Mouse (Mus musculus) forebrain, embryonic 11.5 days (tissue): Measurements from ENCODE around the gene Mras. TPM values are rescaled to one million over a fixed set of nuclear protein-coding genes. Genes with fewer than 3 reads are reported as not detected.

Experiments used
- ATAC-seq: fragments of 200-750 bp; cut with Nextera tagmentation; replicated peaks from 2 replicates; pipeline ENCODE4 v1.8.0; 2017; ENCODE audit warnings: moderate TSS enrichment; ENCODE audit not compliant: low FRiP score
- DNase-seq: peaks from one replicate; pipeline ENCODE4 v3.0.0-alpha.2; 2017; ENCODE audit warnings: low spot score
- H3K27ac ChIP-seq: fragments of 300-500 bp; sonication (generic); 2 replicates; pipeline ENCODE4 v1.5.1; 2014; ENCODE audit warnings: low read depth, low read length
- H3K27me3 ChIP-seq: fragments of 300-500 bp; sonication (generic); 2 replicates; pipeline ENCODE4 v1.6.1; 2014; ENCODE audit warnings: mild to moderate bottlenecking, low read length, mixed read lengths; ENCODE audit not compliant: control insufficient read depth, insufficient read depth
- H3K36me3 ChIP-seq: fragments of 300-500 bp; sonication (generic); 2 replicates; pipeline ENCODE4 v1.6.1; 2014; ENCODE audit warnings: mild to moderate bottlenecking, low read length, moderate library complexity, mixed read lengths; ENCODE audit not compliant: control insufficient read depth, insufficient read depth
- H3K4me1 ChIP-seq: fragments of 300-500 bp; sonication (generic); replicated peaks from 2 replicates; pipeline ENCODE4 v1.6.1; 2014; ENCODE audit warnings: low read length, mixed read lengths; ENCODE audit not compliant: control insufficient read depth, insufficient read depth
- H3K4me2 ChIP-seq: fragments of 300-500 bp; sonication (generic); 2 replicates; pipeline ENCODE4 v1.6.1; 2014; ENCODE audit warnings: low read depth, mild to moderate bottlenecking, low read length, moderate library complexity, mixed read lengths; ENCODE audit not compliant: severe bottlenecking
- H3K4me3 ChIP-seq: fragments of 300-500 bp; sonication (generic); 2 replicates; pipeline ENCODE4 v1.5.1; 2014; ENCODE audit warnings: low read depth, low read length
- H3K9ac ChIP-seq: fragments of 300-500 bp; sonication (generic); 2 replicates; pipeline ENCODE4 v1.6.1; 2014; ENCODE audit warnings: low read length
- H3K9me3 ChIP-seq: fragments of 300-500 bp; sonication (generic); 2 replicates; pipeline ENCODE4 v1.6.1; 2016; ENCODE audit warnings: low read length, mixed read lengths; ENCODE audit not compliant: control insufficient read depth
- WGBS: fragments of 180-500 bp; shearing (Covaris S2); extraction: QIAGEN DNeasy Blood & Tissue Kit; methylation state at CpG from one replicate; pipeline ENCODE4 v1.1.7; 2014; 5-methylcytosine and 5-hydroxymethylcytosine counted together
- polyA plus RNA-seq: library from polyadenylated mRNA; unstranded; fragments of >200 nt; fragmentation: Nextera tagmentation; extraction: Ambion mirVana; gene quantifications from 2 replicates; pipeline ENCODE4 v1.2.1, GENCODE M21; 2014

Mras gene
- polyA plus RNA-seq, 1 experiment from 2014 or later: 16.8 TPM

DNA sequence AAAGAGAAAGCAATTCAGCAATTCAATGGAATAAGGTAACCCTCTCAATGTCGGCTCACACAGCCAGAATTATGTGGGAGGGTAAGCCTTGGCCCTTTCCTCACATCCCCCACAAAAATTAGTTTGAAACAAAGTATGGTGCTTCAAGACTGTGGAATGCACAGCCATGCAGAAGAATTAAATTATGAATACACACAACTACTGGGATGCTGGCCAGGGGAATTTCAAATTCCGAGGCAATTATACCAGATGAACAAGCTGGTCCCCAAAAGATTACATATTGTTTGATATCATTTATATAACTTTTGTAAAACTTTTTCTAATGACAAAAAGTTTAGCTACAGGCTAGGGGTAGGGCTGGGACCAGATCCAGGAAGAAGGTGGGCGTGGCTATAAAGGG is 10.1 kb upstream of the Mras start:
- H3K4me1 ChIP-seq: no peaks in the 10 kb centered on the region
- ATAC-seq: no peak
- DNase-seq: no peak
- H3K9ac ChIP-seq: no peak overlapping the region
- H3K9me3 ChIP-seq: no peaks in the 10 kb centered on the region
- WGBS: 74% methylated on average over 3 of the region's 3 CpGs
- H3K27me3 ChIP-seq: no peaks in the 10 kb centered on the region
- H3K36me3 ChIP-seq: no peaks in the 10 kb centered on the region
- no peak overlapping the region for H3K4me3 ChIP-seq
- H3K27ac ChIP-seq: no peak overlapping the region
- H3K4me2 ChIP-seq: no peak overlapping the region

DNA sequence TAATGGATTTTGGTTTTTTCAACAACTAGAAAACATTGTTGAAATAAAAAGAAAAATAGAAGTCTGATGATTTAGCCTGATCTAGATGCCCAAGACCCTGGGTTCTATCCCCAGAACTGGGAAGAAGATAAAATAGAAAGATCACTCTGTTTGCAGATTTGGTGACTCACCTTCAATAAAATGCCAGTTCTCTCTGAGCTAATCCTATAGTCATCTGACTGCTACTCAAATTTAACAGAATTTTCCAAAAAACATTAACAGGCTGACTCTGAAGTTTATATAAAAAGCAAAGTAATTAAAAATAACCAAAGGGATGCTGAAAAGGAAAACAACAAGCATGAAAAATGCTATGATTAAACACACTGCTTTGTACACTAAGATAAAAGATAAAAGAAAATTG is 9.1 kb upstream of the Mras start:
- H3K4me2 ChIP-seq: no peak overlapping the region
- no peaks in the 10 kb centered on the region for H3K36me3 ChIP-seq
- no peaks in the 10 kb centered on the region for H3K9me3 ChIP-seq
- no peak overlapping the region for H3K4me3 ChIP-seq
- H3K4me1 ChIP-seq: no peaks in the 10 kb centered on the region
- DNase-seq (no peak), ATAC-seq (no peak)
- H3K27ac ChIP-seq: no peak overlapping the region
- no peaks in the 10 kb centered on the region for H3K27me3 ChIP-seq
- no peak overlapping the region for H3K9ac ChIP-seq

DNA sequence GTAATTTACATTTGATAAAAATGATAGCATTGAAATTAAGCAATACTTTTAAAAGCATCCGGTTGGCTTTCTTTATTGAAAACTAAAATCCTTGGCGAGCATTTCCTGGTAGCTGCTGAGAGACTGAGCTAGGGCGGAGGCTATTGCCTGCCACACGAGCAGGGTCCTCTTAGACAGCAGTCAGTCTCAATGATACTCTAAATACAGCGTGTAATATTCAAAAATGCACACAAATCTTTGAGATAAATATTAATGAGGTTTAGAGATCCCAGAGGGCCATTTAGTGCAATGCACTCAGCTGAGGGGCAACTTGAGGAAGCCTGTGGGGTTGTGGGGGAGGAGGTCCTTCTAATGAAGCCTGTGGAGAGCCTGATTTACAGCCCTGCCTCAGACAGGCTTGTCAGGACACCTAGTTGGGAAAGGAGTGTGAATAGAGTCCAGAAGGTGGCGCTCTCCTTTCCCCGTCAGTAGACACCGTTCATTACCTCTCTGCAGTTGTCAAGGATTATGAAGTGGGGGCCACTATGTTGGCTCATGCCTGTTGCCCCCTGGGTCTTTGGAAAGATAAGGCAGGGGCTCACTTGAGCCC is 7.5 kb upstream of the Mras start:
- no peak overlapping the region for H3K4me3 ChIP-seq
- 46% methylated on average over 8 of the region's 8 CpGs for WGBS
- H3K4me1 ChIP-seq: no peaks in the 10 kb centered on the region
- DNase-seq (no peak), ATAC-seq (no peak; the same call in 1 of the 2 replicates)
- no peak overlapping the region for H3K27ac ChIP-seq
- no peaks in the 10 kb centered on the region for H3K36me3 ChIP-seq
- no peak overlapping the region for H3K9ac ChIP-seq
- no peaks in the 10 kb centered on the region for H3K27me3 ChIP-seq
- H3K9me3 ChIP-seq: no peaks in the 10 kb centered on the region
- no peak overlapping the region for H3K4me2 ChIP-seq

DNA sequence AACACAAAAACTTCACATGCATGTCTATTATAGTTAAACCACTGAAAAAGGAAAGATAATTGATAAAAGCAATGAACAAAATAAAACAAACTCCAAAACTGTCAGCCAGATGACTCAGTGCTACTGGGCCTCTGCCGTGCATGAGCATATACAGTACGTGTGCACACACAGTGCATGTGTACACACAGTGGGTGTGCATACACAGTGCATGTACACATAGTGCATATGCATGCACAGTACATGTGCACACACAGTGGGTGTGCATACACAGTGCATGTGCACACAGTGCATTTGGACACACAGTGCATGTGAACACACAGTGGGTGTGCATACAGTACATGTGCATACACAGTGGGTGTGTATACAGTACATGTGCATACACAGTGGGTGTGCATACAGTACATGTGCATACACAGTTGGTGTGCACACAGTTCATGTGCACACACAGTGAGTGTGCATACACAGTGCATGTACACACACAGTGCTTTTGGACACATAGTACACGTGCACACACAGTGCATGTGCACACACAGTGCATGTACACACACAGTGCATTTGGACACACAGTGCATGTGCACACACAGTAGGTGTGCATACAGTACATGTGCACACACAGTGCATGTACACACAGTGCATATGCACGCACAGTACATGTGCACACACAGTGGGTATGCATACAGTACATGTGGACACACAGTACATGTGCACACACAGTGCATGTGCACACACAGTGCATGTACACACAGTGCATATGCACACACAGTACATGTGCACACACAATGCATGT is 4.7 kb upstream of the Mras start:
- 92% methylated on average over 4 of the region's 4 CpGs for WGBS
- Histone ChIP-seq H3K4me1 (no peaks in the 10 kb centered on the region; the same call in 1 of the 2 replicates), H3K9me3 (no peaks in the 10 kb centered on the region), H3K27me3 (peaks cover 8% of the 10 kb centered on the region), H3K36me3 (no peaks in the 10 kb centered on the region), H3K4me3 (no peak overlapping the region), H3K27ac (no peak overlapping the region), H3K4me2 (no peak overlapping the region), H3K9ac (no peak overlapping the region)
- DNase-seq (no peak), ATAC-seq (0 out of 2 replicates have a peak, but pooled peaks have one; percentile 10)

GRCm38 (mm10) chr9:99440941-99441340 is 3.8 kb upstream of the Mras start:
- ATAC-seq: no peak
- H3K4me1 ChIP-seq: no peaks in the 10 kb centered on the region; the same call in 1 of the 2 replicates
- no peak overlapping the region for H3K27ac ChIP-seq
- peaks cover 8% of the 10 kb centered on the region for H3K27me3 ChIP-seq
- 81% methylated on average over 5 of the region's 5 CpGs for WGBS
- no peak overlapping the region for H3K9ac ChIP-seq
- no peaks in the 10 kb centered on the region for H3K9me3 ChIP-seq
- H3K4me2 ChIP-seq: no peak overlapping the region
- no peak overlapping the region for H3K4me3 ChIP-seq
- H3K36me3 ChIP-seq: no peaks in the 10 kb centered on the region
- no peak for DNase-seq

GRCm38 (mm10) chr9:99439064-99439463 is 1.9 kb upstream of the Mras start:
- Histone ChIP-seq H3K4me2 (no peak overlapping the region), H3K4me3 (no peak overlapping the region), H3K9ac (no peak overlapping the region), H3K36me3 (no peaks in the 10 kb centered on the region), H3K27me3 (peaks cover 8% of the 10 kb centered on the region), H3K9me3 (no peaks in the 10 kb centered on the region), H3K4me1 (peaks cover 9% of the 10 kb centered on the region; the same call in 1 of the 2 replicates), H3K27ac (no peak overlapping the region)
- no peak for ATAC-seq
- 81% methylated on average over 8 of the region's 8 CpGs for WGBS
- DNase-seq: no peak

GRCm38 (mm10) chr9:99437781-99438565 is 792 bp upstream of the Mras start:
- ATAC-seq: no peak
- H3K36me3 ChIP-seq: no peaks in the 10 kb centered on the region
- no peak overlapping the region for H3K9ac ChIP-seq
- no peaks in the 10 kb centered on the region for H3K9me3 ChIP-seq
- H3K4me1 ChIP-seq: peaks cover 9% of the 10 kb centered on the region; the same call in 1 of the 2 replicates
- no peak overlapping the region for H3K27ac ChIP-seq
- 81% methylated on average over 12 of the region's 12 CpGs for WGBS
- no peak overlapping the region for H3K4me2 ChIP-seq
- H3K4me3 ChIP-seq: no peak overlapping the region
- DNase-seq: no peak
- peaks cover 8% of the 10 kb centered on the region for H3K27me3 ChIP-seq

DNA sequence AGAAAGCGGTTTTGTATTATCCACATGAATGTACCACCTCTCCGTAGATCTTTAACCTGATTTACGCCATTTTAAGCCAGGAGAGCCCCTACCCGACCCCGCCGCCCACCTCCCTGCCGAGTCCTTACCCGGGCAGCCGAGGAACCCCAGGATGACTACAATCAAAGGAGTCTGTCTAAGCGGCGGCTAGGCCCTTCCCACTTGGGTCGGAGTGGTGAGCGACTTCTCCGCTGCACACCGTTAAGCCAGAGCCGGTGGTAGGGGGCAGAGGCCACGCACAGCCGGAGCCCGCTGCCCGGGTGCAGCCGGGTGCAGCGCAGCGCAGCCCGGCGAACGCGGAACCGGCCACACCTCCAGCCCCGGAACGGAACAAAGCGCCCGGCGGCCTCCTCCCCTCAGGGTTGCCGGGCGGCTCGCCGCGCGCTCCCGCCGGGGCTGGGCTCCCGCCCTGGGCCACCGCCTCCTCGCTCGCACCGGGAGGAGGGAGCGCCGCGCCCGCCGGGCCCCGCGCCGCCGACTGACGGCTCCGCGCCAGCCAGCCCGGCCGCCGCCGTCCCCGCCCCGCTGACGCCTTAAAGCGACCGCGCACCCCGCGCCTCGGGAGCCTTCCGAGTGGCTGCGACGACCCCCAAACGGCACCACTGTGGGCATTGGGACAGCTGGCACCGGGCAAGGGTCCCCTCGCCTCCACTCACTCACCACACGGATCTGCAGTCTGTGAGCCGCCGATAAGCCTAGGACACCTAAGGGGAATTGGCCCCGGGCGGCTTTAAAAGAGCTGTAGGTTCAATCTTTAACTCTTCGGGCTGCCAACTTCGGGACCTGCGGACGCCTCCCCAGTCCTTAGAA is 775 bp downstream of the Mras start:
- WGBS: under 1% methylated on average over 76 of the region's 86 CpGs
- peak; percentile 85 for ATAC-seq
- peaks cover 8% of the 10 kb centered on the region for H3K27me3 ChIP-seq
- peak overlapping the region; percentile 88 for H3K9ac ChIP-seq
- peak overlapping the region; percentile 74 for H3K4me2 ChIP-seq
- H3K9me3 ChIP-seq: no peaks in the 10 kb centered on the region
- no peaks in the 10 kb centered on the region for H3K36me3 ChIP-seq
- DNase-seq: peak; percentile 80
- H3K4me1 ChIP-seq: peaks cover 9% of the 10 kb centered on the region; the same call in 1 of the 2 replicates
- H3K27ac ChIP-seq: 0 out of 2 replicates have a peak overlapping the region, but pooled peaks have one; percentile 25
- H3K4me3 ChIP-seq: peak overlapping the region; percentile 72
